Mouse (Mus musculus) left cerebral cortex, adult 2 months (tissue): ENCODE results near the gene Caskin2. TPM values are rescaled to one million over a fixed set of nuclear protein-coding genes. Genes with fewer than 3 reads are reported as not detected.
"Not testable (repeated sequence)": the region's sequence is repeated elsewhere in the genome, so short reads cannot be mapped to it uniquely, and the experiment has no call there.

Source experiments
- DNase-seq, 2 experiments: peaks; one replicate each; pipeline ENCODE4 v3.0.0; 2021 to 2022; ENCODE audit warnings: low spot score in 2 of 2, mixed read lengths in 1 of 2; ENCODE audit errors: extremely low spot score in 1 of 2
- H3K27ac ChIP-seq: fragments of 200-600 bp; 2 replicates; pipeline ENCODE4 v1.8.1; 2022
- H3K4me3 ChIP-seq: fragments of 200-600 bp; 2 replicates; pipeline ENCODE4 v1.8.1; 2022
- CTCF ChIP-seq: fragments of 200-600 bp; IDR thresholded peaks from 2 replicates; pipeline ENCODE4 v1.8.1; 2022; ENCODE audit warnings: antibody characterized with exemption, mild to moderate bottlenecking, moderate library complexity
- intact Hi-C: fragments of 180-260 bp; cut with DNase I; formaldehyde crosslinking; loops from one replicate; pipeline ENCODE4 v1.15.1; 2025
- long read RNA-seq, 2 experiments: library from polyadenylated mRNA; stranded (forward); transcript quantifications; one replicate each; pipeline ENCODE4 v2.0.0; 2021; ENCODE audit warnings: borderline mapping rate in 2 of 2
- total RNA-seq, 2 experiments: library from RNA; stranded (reverse); gene quantifications; 2 replicates each; pipeline ENCODE4 v1.2.3; 2021

Gene Caskin2
- 10 to 100 TPM; 18.1 to 18.8 TPM for total RNA-seq
- long read RNA-seq, experiment 1, full-length matches to known transcripts, result 25 of 49 reads
- long read RNA-seq, experiment 1, partial matches to known transcripts, result 14 of 49 reads
- long read RNA-seq, experiment 1, other reads (novel, unspliced or antisense), result 10 of 49 reads
- long read RNA-seq, experiment 2, full-length matches to known transcripts, result 29 of 47 reads
- long read RNA-seq, experiment 2, partial matches to known transcripts, result 9 of 47 reads
- long read RNA-seq, experiment 2, other reads (novel, unspliced or antisense), result 9 of 47 reads

GRCm38 (mm10) chr11:115813507-115814296 is at the start of gene Caskin2:
Caskin2 (minus strand) TSS chr11:115813639.
- intact Hi-C loops, result loop anchor here (1.0 to 10.0 kb wide), 5 partner anchors 33 to 319 kb away; partner anchors contain the start of gene Nt5c
- H3K4me3 ChIP-seq, result peak within 1 kb of the TSS; percentile 73
- peak; percentile 93 for TF ChIP-seq CTCF

GRCm38 (mm10) chr11:115859143-115859945 is 45.9 kb upstream of the Caskin2 start:
- intact Hi-C loops, result no loop called here
- Histone ChIP-seq H3K27ac (no peak overlapping the region), H3K4me3 (peak overlapping the region; percentile 31; the same call in 1 of the 2 replicates)
- peak; percentile 83 for TF ChIP-seq CTCF
- peak; percentile 73 to 75 for DNase-seq

More at GRCm38 (mm10) chr11:115813507-115814296, at the start of gene Caskin2:
- peak; percentile 88 to 90 for DNase-seq
- peak within 1 kb of the TSS; percentile 66 for H3K27ac ChIP-seq

GRCm38 (mm10) chr11:115858354-115858753 is 44.9 kb upstream of the Caskin2 start, which contains the start of gene Myo15b:
Myo15b (plus strand) TSS chr11:115858406.
- TF ChIP-seq CTCF, result no peak
- H3K27ac ChIP-seq, result no peak within 1 kb of the TSS
- no peak within 1 kb of the TSS for H3K4me3 ChIP-seq
- intact Hi-C loops, result no loop called here
- DNase-seq, result no peak

GRCm38 (mm10) chr11:115857936-115858335 is 44.5 kb upstream of the Caskin2 start:
- intact Hi-C loops, result no loop called here

GRCm38 (mm10) chr11:115857146-115857545 is 43.7 kb upstream of the Caskin2 start:
- DNase-seq, H3K27ac ChIP-seq, intact Hi-C loops, H3K4me3 ChIP-seq: not testable (repeated sequence)

More at GRCm38 (mm10) chr11:115857936-115858335, 44.5 kb upstream of the Caskin2 start:
- no peak for DNase-seq
- TF ChIP-seq CTCF, result no peak
- Histone ChIP-seq H3K4me3 (no peak overlapping the region), H3K27ac (no peak overlapping the region)

- Histone ChIP-seq H3K27ac (no peak overlapping the region), H3K4me3 (no peak overlapping the region)
- no peak for TF ChIP-seq CTCF
- DNase-seq, result peak; percentile 32 to 35
- intact Hi-C loops, result no loop called here
These were observed 41.2 kb upstream of the Caskin2 start for GRCm38 (mm10) chr11:115854674-115855073.

- DNase-seq, result no peak
- intact Hi-C loops, result no loop called here
- Histone ChIP-seq H3K4me3 (no peak overlapping the region), H3K27ac (no peak overlapping the region)
- peak; percentile 1; the same call in 1 of the 2 replicates for TF ChIP-seq CTCF
These were observed 32.4 kb upstream of the Caskin2 start for GRCm38 (mm10) chr11:115845819-115846218.

GRCm38 (mm10) chr11:115844240-115844639 is 30.8 kb upstream of the Caskin2 start:
- no peak overlapping the region for H3K4me3 ChIP-seq
- no peak for DNase-seq
- intact Hi-C loops, result no loop called here
- TF ChIP-seq CTCF, result no peak
- H3K27ac ChIP-seq, result no peak overlapping the region

GRCm38 (mm10) chr11:115843891-115844239 is 30.4 kb upstream of the Caskin2 start:
- TF ChIP-seq CTCF, result no peak
- no peak for DNase-seq
- H3K27ac ChIP-seq, result no peak overlapping the region

GRCm38 (mm10) chr11:115843141-115843890 is 29.9 kb upstream of the Caskin2 start:
- no peak for DNase-seq
- no peak for TF ChIP-seq CTCF
- Histone ChIP-seq H3K4me3 (no peak overlapping the region), H3K27ac (no peak overlapping the region)
- intact Hi-C loops, result no loop called here

More at GRCm38 (mm10) chr11:115843891-115844239, 30.4 kb upstream of the Caskin2 start:
- no peak overlapping the region for H3K4me3 ChIP-seq
- intact Hi-C loops, result no loop called here
